Mouse (Mus musculus) heart, adult 2 months (tissue): ENCODE results near the gene Slc9a6.

Experiments used
- CTCF ChIP-seq: fragments of 200-600 bp; IDR thresholded peaks from 2 replicates; pipeline ENCODE4 v1.8.1; 2022; ENCODE audit warnings: antibody characterized with exemption, mild to moderate bottlenecking, moderate library complexity
- EP300 ChIP-seq: fragments of 200-500 bp; IDR thresholded peaks from 2 replicates; pipeline ENCODE4 v1.6.1; 2011; ENCODE audit warnings: low read depth, low read length, control low read depth; ENCODE audit not compliant: insufficient read depth
- POLR2A ChIP-seq: fragments of 200-500 bp; IDR thresholded peaks from 2 replicates; pipeline ENCODE4 v1.6.1; 2011; ENCODE audit warnings: mild to moderate bottlenecking, low read depth, low read length, control low read depth; ENCODE audit not compliant: insufficient read depth

GRCm38 (mm10) chrX:56609285-56609622 lies 303 bp upstream of the Slc9a6 start:
- no peak for TF ChIP-seq CTCF
- TF ChIP-seq POLR2A, result no peak
- TF ChIP-seq EP300, result no peak
